Mouse (Mus musculus): ENCODE data around the gene Cnih2.

- TF ChIP-seq CTCF (IDR thresholded peaks at IDR 0.05; ENCODE audit: extremely low read depth, insufficient read depth, low read length) (no peak), POLR2A (IDR thresholded peaks at IDR 0.05; ENCODE audit: extremely low read depth, insufficient read depth, low read length) (no peak)
Observed at GRCm38 (mm10) chr19:5065104-5065503, 33.2 kb downstream of the Cnih2 start.
